Mouse (Mus musculus): ENCODE results near the gene Rhot1. TPM values are rescaled to one million over a fixed set of nuclear protein-coding genes. Genes with fewer than 3 reads are reported as not detected.

Rhot1 gene
- polyA plus RNA-seq (2011; ENCODE audit: insufficient read depth, insufficient read length, low replicate concordance, missing spikeins): 10.1 and 15.5 TPM in 2 replicates

GRCm38 (mm10) chr11:80208860-80209800 is at the start of gene Rhot1:
Gene Rhot1, plus strand, starts transcription at chr11:80209019.
- TF ChIP-seq CTCF (IDR thresholded peaks at IDR 0.05; ENCODE audit: control insufficient read depth, insufficient read depth, low read length): peak; percentile 95
- TF ChIP-seq POLR2A (IDR thresholded peaks at IDR 0.05; ENCODE audit: borderline replicate concordance, control insufficient read depth, low read depth, low read length): peak; percentile 62; the same call in 1 of the 2 replicates
- no peaks in the 10 kb centered on the region for H3K4me1 ChIP-seq (ENCODE audit: control insufficient read depth, insufficient read depth, low read length)
- H3K4me3 ChIP-seq (replicated peaks; ENCODE audit: control insufficient read depth, low read depth, low read length): peak within 1 kb of the TSS; percentile 97
- WGBS: under 1% methylated on average over 78 of the region's 78 CpGs
- peak within 1 kb of the TSS; percentile 92 for H3K27ac ChIP-seq (ENCODE audit: control insufficient read depth, insufficient read depth, low read depth, low read length, poor library complexity)

GRCm38 (mm10) chr11:80161041-80161440 is 47.8 kb upstream of the Rhot1 start:
- TF ChIP-seq POLR2A (IDR thresholded peaks at IDR 0.05; ENCODE audit: borderline replicate concordance, control insufficient read depth, low read depth, low read length) (no peak), CTCF (IDR thresholded peaks at IDR 0.05; ENCODE audit: control insufficient read depth, insufficient read depth, low read length) (no peak)
- Histone ChIP-seq H3K27ac (ENCODE audit: control insufficient read depth, insufficient read depth, low read depth, low read length, poor library complexity) (no peak overlapping the region), H3K4me1 (ENCODE audit: control insufficient read depth, insufficient read depth, low read length) (no peaks in the 10 kb centered on the region), H3K4me3 (replicated peaks; ENCODE audit: control insufficient read depth, low read depth, low read length) (no peak overlapping the region)
- 78% methylated on average over 4 of the region's 4 CpGs for WGBS

- no peaks in the 10 kb centered on the region; the same call in 1 of the 2 replicates for H3K4me1 ChIP-seq (ENCODE audit: control insufficient read depth, insufficient read depth, low read length)
- no peak for TF ChIP-seq CTCF (IDR thresholded peaks at IDR 0.05; ENCODE audit: control insufficient read depth, insufficient read depth, low read length)
- no peak for TF ChIP-seq POLR2A (IDR thresholded peaks at IDR 0.05; ENCODE audit: borderline replicate concordance, control insufficient read depth, low read depth, low read length)
- H3K27ac ChIP-seq (ENCODE audit: control insufficient read depth, insufficient read depth, low read depth, low read length, poor library complexity): no peak overlapping the region
- H3K4me3 ChIP-seq (replicated peaks; ENCODE audit: control insufficient read depth, low read depth, low read length): no peak overlapping the region
- 11% methylated on average over 7 of the region's 7 CpGs for WGBS
These were observed 45.3 kb upstream of the Rhot1 start for GRCm38 (mm10) chr11:80163362-80164116.

- no peak overlapping the region for H3K27ac ChIP-seq (ENCODE audit: control insufficient read depth, insufficient read depth, low read depth, low read length, poor library complexity)
- no peak for TF ChIP-seq POLR2A (IDR thresholded peaks at IDR 0.05; ENCODE audit: borderline replicate concordance, control insufficient read depth, low read depth, low read length)
- no peak for TF ChIP-seq CTCF (IDR thresholded peaks at IDR 0.05; ENCODE audit: control insufficient read depth, insufficient read depth, low read length)
- H3K4me3 ChIP-seq (replicated peaks; ENCODE audit: control insufficient read depth, low read depth, low read length): no peak overlapping the region
- 63% methylated on average over 2 of the region's 2 CpGs for WGBS
- H3K4me1 ChIP-seq (ENCODE audit: control insufficient read depth, insufficient read depth, low read length): peaks cover 5% of the 10 kb centered on the region
These were observed 44.6 kb upstream of the Rhot1 start for GRCm38 (mm10) chr11:80164224-80164623.

DNA sequence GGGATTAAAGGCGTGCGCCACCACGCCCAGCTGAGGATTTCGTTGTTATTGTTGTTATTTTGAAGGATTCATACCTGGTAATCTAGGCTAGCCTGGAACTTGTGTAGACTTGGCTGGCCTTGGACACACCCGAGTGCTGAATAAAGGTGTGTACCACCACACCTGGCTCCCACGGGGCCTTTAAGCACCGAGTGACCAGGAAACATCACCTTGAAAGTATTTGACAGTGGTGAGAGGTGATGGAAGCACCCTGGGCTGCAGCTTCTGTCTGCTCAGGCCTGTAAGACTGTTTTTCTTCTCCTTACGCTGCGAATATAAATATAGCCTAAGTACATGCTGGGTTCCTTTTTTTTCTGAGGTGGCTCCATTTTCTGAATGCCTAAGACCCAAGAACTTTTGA is 40.7 kb upstream of the Rhot1 start:
- Histone ChIP-seq H3K4me3 (replicated peaks; ENCODE audit: control insufficient read depth, low read depth, low read length) (no peak overlapping the region), H3K27ac (ENCODE audit: control insufficient read depth, insufficient read depth, low read depth, low read length, poor library complexity) (peak overlapping the region; percentile 32; the same call in 1 of the 2 replicates), H3K4me1 (ENCODE audit: control insufficient read depth, insufficient read depth, low read length) (peaks cover 5% of the 10 kb centered on the region)
- TF ChIP-seq CTCF (IDR thresholded peaks at IDR 0.05; ENCODE audit: control insufficient read depth, insufficient read depth, low read length) (no peak), POLR2A (IDR thresholded peaks at IDR 0.05; ENCODE audit: borderline replicate concordance, control insufficient read depth, low read depth, low read length) (no peak)
- 69% methylated on average over 9 of the region's 9 CpGs for WGBS

DNA sequence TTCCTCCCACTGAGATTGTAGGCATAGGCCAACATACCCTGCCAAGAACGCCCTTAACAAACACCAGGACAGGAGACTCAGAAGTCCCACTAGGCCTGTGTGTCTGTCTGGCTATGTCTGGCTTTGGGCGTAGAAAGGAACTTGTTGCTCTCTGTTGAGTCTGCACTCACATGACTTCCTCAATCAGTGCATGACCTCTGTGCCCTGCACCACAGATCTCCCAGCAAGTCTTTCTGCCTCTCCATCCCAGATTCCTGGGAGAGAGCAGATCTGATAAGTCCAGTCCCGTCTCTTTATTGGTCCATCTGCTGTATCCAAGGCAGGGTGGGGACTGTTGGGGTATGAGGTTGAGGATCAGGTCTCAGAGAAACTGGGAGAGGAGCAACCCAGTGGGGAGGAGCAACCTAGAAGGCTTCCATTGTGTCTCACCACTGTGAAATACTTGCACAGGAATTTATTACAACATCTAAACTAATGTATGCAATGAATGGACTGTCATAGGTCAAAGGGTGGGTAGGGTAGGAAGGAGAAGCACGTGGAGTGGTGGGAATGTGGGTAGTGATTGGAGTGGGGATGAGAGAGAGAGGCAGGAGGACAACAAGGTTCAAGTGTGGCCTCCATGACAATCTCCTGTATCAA is 40.1 kb upstream of the Rhot1 start:
- Histone ChIP-seq H3K4me3 (replicated peaks; ENCODE audit: control insufficient read depth, low read depth, low read length) (no peak overlapping the region), H3K4me1 (ENCODE audit: control insufficient read depth, insufficient read depth, low read length) (peaks cover 5% of the 10 kb centered on the region), H3K27ac (ENCODE audit: control insufficient read depth, insufficient read depth, low read depth, low read length, poor library complexity) (peak overlapping the region; percentile 24)
- 51% methylated on average over 4 of the region's 4 CpGs for WGBS
- no peak for TF ChIP-seq POLR2A (IDR thresholded peaks at IDR 0.05; ENCODE audit: borderline replicate concordance, control insufficient read depth, low read depth, low read length)

- WGBS: 54% methylated on average over 3 of the region's 3 CpGs
- H3K4me1 ChIP-seq (ENCODE audit: control insufficient read depth, insufficient read depth, low read length): peaks cover 5% of the 10 kb centered on the region
- peak overlapping the region; percentile 16; the same call in 1 of the 2 replicates for H3K27ac ChIP-seq (ENCODE audit: control insufficient read depth, insufficient read depth, low read depth, low read length, poor library complexity)
These were observed 39.2 kb upstream of the Rhot1 start for GRCm38 (mm10) chr11:80169629-80170028.

More at GRCm38 (mm10) chr11:80169629-80170028, 39.2 kb upstream of the Rhot1 start:
- H3K4me3 ChIP-seq (replicated peaks; ENCODE audit: control insufficient read depth, low read depth, low read length): no peak overlapping the region
- TF ChIP-seq POLR2A (IDR thresholded peaks at IDR 0.05; ENCODE audit: borderline replicate concordance, control insufficient read depth, low read depth, low read length): no peak
- TF ChIP-seq CTCF (IDR thresholded peaks at IDR 0.05; ENCODE audit: control insufficient read depth, insufficient read depth, low read length): no peak

All from bone marrow, adult 2 months (tissue).